Mouse (Mus musculus) kidney, postnatal 25 days (tissue): ENCODE measurements around the gene Zkscan6.

ENCODE experiments used
- DNase-seq, 2 experiments: peaks; one replicate each; pipeline ENCODE4 v3.0.0; 2021; ENCODE audit warnings: mixed read lengths in 2 of 2

Gene Zkscan6

GRCm38 (mm10) chr11:65806909-65807504 is at the start of gene Zkscan6:
TSS of gene Zkscan6 (plus strand) at chr11:65807175.
- DNase-seq = peak; percentile 91 to 96

GRCm38 (mm10) chr11:65759350-65759749 is 47.6 kb upstream of the Zkscan6 start:
- no peak for DNase-seq

- DNase-seq = no peak
Measured at GRCm38 (mm10) chr11:65760912-65761311, 46.1 kb upstream of the Zkscan6 start.

- DNase-seq = no peak
Measured at GRCm38 (mm10) chr11:65768445-65768844, 38.5 kb upstream of the Zkscan6 start.

GRCm38 (mm10) chr11:65769990-65770389 is 37.0 kb upstream of the Zkscan6 start:
- no peak for DNase-seq

- no peak for DNase-seq
Measured at GRCm38 (mm10) chr11:65771546-65771945, 35.4 kb upstream of the Zkscan6 start.

- DNase-seq = no peak
Measured at GRCm38 (mm10) chr11:65773535-65773934, 33.4 kb upstream of the Zkscan6 start.

GRCm38 (mm10) chr11:65773946-65774656 is 32.9 kb upstream of the Zkscan6 start:
- no peak for DNase-seq

GRCm38 (mm10) chr11:65776906-65777611 is 29.9 kb upstream of the Zkscan6 start:
- DNase-seq = no peak

- no peak for DNase-seq
Measured at GRCm38 (mm10) chr11:65777810-65778209, 29.2 kb upstream of the Zkscan6 start.

- no peak for DNase-seq
Measured at GRCm38 (mm10) chr11:65779066-65779465, 27.9 kb upstream of the Zkscan6 start.

GRCm38 (mm10) chr11:65779578-65779977 is 27.4 kb upstream of the Zkscan6 start:
- no peak for DNase-seq

GRCm38 (mm10) chr11:65781596-65781995 is 25.4 kb upstream of the Zkscan6 start:
- no peak for DNase-seq

- no peak for DNase-seq
Measured at GRCm38 (mm10) chr11:65786160-65786559, 20.8 kb upstream of the Zkscan6 start.

GRCm38 (mm10) chr11:65787421-65788151 is 19.4 kb upstream of the Zkscan6 start:
- DNase-seq = peak in 1 of 2 experiments; percentile 27

GRCm38 (mm10) chr11:65788154-65788553 is 18.8 kb upstream of the Zkscan6 start, which contains the start of gene Map2k4:
TSS of gene Map2k4 (minus strand) at chr11:65788297.
- peak; percentile 92 to 96 for DNase-seq

- no peak for DNase-seq
Measured at GRCm38 (mm10) chr11:65794428-65795219, 12.4 kb upstream of the Zkscan6 start.

GRCm38 (mm10) chr11:65795896-65796295 is 11.1 kb upstream of the Zkscan6 start:
- DNase-seq = no peak

GRCm38 (mm10) chr11:65801899-65802298 is 5.1 kb upstream of the Zkscan6 start:
- DNase-seq = no peak

- DNase-seq = peak; percentile 35 to 49
Measured at GRCm38 (mm10) chr11:65806321-65806904, 562 bp upstream of the Zkscan6 start.

GRCm38 (mm10) chr11:65807601-65808000 is 626 bp downstream of the Zkscan6 start:
- DNase-seq = no peak

- no peak for DNase-seq
Measured at GRCm38 (mm10) chr11:65812088-65812487, 5.1 kb downstream of the Zkscan6 start.
